Mouse (Mus musculus) G1E (cell line): Measurements from ENCODE around the gene Plekhg4.

Source experiments
- CTCF ChIP-seq: IDR thresholded peaks from 2 replicates; pipeline ENCODE4 v1.5.1; 2012; ENCODE audit warnings: low read depth, low read length, inconsistent platforms, mixed read lengths
- GATA1 ChIP-seq: IDR thresholded peaks from 2 replicates; pipeline ENCODE4 v1.6.1; 2012; ENCODE audit warnings: borderline replicate concordance, low read length, inconsistent platforms, mixed read lengths
- GATA2 ChIP-seq: IDR thresholded peaks from 2 replicates; pipeline ENCODE4 v1.6.1; 2012; ENCODE audit warnings: low read depth, low read length, inconsistent platforms, borderline replicate concordance

DNA sequence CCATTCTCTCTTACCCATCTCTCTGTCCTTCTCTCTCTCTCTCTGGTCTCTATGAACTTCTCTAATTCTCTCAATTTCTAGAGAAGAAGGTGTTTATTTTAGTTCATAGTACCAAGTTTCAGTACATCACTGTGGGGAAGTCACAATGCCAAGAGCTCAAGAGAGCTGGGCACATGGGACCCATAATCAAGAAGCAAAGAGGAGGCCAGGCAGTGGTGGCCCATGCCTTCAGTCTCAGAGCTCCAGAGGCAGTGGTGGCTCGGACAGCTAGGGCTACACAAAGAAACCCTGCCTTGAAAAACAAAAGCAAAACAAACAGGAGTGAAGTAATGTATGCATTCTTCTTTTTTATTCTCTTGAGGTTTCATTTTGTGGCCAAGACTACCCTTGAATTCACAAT lies 31.4 kb downstream of the Plekhg4 start:
- TF ChIP-seq CTCF (no peak), GATA1 (no peak), GATA2 (no peak)
